Mouse (Mus musculus): ENCODE data around the gene Gm10271.

Gene Gm10271

GRCm38 (mm10) chr10:116972509-116972908, at the start of gene Gm10271:
Gene Gm10271, minus strand, starts transcription at chr10:116972609.
- no peak for DNase-seq (ENCODE audit: low spot score)

DNA sequence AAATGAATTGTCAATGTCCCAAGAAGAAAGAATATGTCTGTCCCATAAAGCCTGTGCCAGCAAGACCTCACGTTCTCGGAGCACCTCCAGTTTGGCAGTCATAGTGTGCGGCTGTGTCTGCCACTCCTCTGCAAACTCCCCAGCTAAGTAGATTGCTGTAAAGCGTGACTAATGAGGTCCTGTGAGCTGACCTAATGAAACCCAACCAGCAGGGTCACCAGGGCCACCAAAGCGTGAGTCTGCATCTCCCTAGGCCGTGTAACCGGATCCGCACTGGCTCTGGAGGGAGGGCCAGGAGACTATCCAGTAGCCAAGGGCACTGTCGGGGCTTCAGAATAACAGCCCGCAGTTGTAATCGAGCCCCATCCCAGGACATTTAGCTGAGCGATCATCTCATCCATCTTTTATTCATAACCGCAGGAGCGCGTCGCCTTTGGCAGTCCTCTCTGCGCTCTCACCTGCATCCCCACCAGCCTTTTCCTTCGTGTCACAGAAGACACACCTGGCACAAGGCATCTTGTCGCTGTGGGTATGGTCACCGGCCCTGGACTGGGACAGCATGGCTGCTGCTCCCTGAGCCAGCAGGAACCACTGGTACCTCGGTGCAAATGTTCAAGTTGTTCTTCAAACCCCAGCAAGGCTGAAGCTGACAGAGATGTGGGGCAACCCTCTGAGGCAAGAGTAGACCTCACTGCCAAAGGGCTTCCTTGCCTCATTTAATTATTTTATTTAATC, 48.8 kb upstream of the Gm10271 start:
- no peak for DNase-seq (ENCODE audit: low spot score)

DNA sequence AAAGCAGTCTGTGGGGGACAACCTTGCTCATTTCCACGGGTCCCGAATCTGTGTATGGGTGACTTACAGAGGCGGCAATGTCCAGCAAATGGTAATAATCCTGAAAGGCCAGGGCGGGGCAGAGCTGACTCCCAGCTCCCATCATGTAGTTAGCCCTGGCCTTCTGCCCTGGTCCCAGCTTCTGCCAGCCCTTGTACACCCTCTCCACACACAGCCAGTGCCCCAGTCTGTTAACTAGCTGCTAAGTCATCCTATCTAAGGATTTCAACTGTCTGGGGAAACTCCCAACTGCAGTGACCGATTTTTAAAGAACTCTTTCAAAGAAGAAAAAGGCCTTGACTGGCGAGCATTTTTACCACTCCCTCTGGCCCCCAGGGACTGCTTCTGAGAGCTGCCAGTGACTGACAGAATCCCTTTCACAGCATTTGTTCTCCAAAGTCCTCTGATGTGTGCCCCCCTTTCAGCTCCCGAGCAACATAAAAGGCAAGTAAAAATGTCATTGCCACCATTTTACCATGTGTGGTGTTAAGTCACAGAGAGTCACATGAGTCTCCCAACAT, 46.0 kb upstream of the Gm10271 start:
- no peak for DNase-seq (ENCODE audit: low spot score)

DNA sequence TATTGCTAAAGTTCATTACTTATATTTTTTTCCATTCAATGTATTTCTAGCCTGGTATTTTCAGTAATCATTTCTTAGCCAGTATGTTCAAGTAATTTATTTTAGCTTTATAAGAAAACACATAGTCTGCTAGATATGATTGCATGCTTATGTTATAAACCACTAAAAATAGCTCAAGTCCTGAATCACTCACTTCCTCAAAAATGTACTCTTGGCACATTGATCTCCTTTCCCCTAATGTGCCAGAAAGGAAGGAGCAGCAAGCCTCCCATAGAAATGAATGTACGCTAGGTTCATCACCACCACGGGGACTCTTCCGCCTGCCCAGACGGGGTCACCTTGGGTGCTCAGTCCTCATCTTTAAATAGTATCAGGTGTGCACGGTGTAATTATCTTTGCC, 42.2 kb upstream of the Gm10271 start:
- DNase-seq (ENCODE audit: low spot score) = no peak

- DNase-seq (ENCODE audit: low spot score) = no peak
Observed at GRCm38 (mm10) chr10:117013689-117014390, 41.4 kb upstream of the Gm10271 start.

DNA sequence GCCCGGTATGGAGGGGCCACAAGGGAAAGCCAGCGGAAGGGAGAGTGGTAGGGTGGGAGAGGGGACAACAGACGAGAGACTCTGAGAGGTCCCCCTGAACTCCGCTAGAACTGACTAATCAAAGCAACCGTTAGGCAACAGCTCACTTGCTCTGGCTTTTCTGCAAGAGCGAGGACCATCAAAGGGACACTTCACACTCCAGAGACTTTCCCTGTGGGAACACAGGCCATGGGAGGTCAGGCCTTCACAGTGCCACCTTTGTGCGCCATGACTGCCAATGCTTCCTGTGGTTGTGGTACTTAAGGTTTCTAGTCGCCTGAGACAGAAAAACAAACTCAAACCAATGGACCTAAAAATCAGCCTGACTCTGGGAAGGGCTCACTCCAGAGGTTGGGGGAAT, 38.6 kb upstream of the Gm10271 start:
- DNase-seq (ENCODE audit: low spot score) = no peak

DNA sequence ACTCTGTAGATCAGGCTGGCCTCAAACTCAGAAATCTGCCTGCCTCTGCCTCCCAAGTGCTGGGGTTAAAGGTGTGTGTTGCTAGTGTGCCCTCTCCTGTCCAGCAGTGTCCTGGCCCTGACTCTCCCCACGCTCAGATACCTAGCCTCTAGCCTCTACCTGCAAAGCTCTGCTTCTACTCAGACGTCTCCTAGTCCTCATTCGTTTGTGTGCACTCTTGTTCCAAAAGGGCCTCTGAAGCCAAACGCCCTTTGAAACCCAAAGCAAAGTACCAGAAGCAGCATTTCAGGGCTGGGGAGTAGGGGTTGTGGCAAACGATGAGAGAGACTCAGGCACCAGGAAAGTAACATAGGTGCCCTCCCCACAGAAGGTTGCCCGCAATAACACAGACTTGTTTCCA, 37.3 kb upstream of the Gm10271 start:
- no peak for DNase-seq (ENCODE audit: low spot score)

GRCm38 (mm10) chr10:117005707-117006464, 33.5 kb upstream of the Gm10271 start:
- DNase-seq (ENCODE audit: low spot score) = no peak

GRCm38 (mm10) chr10:117004695-117005094, 32.3 kb upstream of the Gm10271 start:
- DNase-seq (ENCODE audit: low spot score) = no peak

DNA sequence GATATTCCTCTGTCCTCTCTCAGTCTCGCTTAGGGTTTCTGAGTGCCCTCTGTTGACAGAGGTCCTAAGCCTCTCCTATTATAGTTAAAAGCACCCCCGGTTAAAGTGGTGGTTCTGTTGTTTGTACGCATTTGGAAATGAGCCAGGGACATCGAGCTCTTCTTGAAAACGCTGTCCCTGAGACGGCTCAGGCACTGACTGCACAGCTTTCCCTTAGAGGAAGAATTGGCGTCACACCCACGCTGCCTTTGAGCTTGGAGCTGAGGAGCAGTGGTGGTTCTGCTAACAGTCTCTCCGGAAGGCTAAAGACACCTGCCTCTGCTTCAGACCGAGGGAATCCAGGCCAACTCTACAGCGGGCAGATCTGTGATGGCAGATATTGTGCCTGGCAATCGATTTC, 28.6 kb upstream of the Gm10271 start:
- no peak for DNase-seq (ENCODE audit: low spot score)

- DNase-seq (ENCODE audit: low spot score) = no peak
Observed at GRCm38 (mm10) chr10:116998716-116999455, 26.5 kb upstream of the Gm10271 start.

GRCm38 (mm10) chr10:116996236-116996600, 23.8 kb upstream of the Gm10271 start:
- no peak for DNase-seq (ENCODE audit: low spot score)

DNA sequence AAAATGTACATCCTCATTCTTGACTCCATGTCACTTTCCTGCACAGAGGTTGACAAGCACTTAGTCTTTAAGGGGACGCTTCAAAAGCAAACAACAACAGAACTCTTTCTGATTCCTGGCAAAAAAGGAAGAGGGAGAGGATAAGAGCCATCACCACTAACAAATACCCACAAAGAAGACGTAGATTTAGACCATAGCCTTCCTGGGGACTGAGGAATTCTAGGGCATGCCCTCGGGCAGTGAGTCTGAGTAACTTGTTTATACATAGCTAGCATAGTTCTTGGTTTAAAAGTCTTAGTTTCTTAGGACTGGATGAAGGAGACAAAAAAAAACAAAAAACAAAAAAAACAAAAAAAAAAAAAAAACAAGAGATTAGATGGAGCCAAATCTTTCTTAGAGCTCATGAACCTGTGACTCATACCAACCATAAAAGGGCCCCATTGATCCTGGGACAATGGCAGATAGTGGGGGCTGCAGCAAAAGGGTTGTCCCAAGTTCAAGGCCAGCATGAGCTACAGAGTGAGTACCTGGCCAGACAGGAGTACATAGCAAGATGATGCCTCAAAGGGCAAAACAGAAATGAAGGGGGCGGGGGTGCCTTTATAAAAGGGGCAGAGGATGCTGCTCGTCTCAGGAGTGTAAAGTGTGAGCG, 23.3 kb upstream of the Gm10271 start:
- no peak for DNase-seq (ENCODE audit: low spot score)

DNA sequence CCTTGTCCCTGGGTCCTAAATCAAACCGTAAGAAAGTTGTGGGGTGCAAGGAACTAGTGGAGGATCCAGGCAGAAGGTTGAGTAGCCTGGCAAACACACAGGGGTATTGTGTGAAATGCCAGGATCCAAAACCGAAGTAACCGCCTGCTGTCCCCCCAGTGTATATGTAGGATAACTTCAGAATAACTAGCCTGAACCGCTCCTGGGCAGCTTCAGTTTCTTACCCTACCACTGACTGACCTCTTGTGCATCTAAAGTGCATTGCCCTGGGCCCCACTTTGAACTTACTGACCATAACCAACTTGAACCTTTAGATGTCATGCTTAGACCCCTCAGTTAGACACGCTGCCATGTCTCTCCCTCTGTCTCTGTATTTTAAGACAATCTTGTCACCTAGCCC, 22.8 kb upstream of the Gm10271 start:
- no peak for DNase-seq (ENCODE audit: low spot score)

DNA sequence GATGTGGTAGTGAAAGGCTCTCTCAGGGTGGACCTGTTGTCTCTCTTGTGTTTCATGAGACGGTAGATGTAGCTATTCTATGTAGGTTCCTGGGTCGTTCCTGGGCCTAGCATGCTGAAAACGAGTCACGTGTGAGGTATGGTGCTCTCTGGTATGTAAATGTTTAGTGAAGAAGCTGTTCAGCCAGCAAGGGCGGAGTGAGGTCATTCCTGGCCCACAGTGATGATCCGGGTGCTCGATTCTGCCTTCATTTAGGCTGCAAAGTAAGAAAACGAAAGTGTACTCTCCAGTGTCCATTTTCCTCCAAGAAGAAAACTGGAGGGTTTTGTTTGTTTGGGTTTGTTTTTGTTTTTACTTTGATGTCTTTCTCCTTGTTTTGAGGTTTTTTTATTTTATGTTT, 21.6 kb upstream of the Gm10271 start:
- no peak for DNase-seq (ENCODE audit: low spot score)

DNA sequence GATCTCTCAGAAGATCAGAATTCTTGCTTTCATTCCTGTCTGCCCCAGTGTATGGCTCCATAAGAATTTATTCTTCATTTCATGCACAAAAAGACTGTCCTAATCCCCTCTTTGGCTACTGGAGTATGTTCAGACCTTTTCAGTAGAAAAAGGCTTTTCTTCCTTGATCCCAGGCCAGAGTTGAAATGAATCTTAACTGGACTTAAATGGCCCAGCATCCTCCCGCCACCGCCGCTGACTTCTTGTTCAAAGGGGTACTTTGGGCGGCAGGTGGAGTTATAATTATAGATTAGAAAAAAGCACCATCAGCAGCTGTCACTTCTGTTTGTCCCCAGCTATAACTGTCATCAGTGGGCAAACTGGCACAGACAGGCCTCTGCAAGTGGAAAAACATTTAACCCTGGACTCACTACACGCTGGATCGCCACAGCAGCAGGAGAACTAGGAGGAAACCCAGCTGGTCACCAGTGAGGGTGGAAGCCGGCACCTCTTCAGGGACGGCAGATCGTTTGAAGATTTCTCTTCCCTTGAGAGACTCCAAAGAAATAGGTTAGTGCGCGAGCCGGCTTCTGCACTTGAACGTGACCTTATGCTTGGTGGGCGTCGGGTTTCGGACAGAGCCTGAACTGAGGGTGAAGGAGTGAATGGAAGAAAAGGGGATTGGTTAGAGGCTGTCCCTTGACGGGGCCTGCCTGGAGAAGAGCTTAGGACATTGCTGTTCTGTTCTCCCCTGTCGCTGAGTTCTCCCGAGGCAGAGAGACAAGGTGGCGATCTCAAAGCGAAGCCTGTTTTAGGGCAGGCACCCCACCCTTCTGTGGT, 14.1 kb upstream of the Gm10271 start, which contains the start of gene Best3:
Best3 (plus strand) TSS at position 51 of the 819 bp plus-strand sequence.
- no peak for DNase-seq (ENCODE audit: low spot score)

- no peak for DNase-seq (ENCODE audit: low spot score)
Observed at GRCm38 (mm10) chr10:116984836-116985235, 12.4 kb upstream of the Gm10271 start.

- DNase-seq (ENCODE audit: low spot score) = no peak
Observed at GRCm38 (mm10) chr10:116982526-116982925, 10.1 kb upstream of the Gm10271 start.

GRCm38 (mm10) chr10:116980888-116981287, 8.5 kb upstream of the Gm10271 start:
- no peak for DNase-seq (ENCODE audit: low spot score)

DNA sequence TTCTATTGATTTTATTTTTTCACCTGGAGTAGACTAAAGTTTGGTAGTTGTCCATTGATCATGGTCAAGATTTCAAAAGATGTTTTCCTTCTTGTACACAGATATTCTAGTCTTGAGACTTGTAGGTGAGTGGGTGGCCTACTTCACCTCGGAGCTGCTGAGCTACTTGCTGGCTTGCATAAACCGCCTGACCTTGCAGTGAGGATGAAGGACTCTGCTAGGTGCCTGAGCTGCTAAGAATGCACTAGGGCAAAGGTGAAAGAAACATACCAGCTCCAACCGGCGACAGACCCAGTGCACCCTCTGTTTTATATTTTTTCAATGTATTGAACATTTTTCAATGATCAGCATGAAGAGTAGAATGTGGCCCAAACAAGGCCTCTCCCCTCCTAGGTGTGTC, 7.9 kb upstream of the Gm10271 start:
- DNase-seq (ENCODE audit: low spot score) = no peak

- no peak for DNase-seq (ENCODE audit: low spot score)
Observed at GRCm38 (mm10) chr10:116978841-116979240, 6.4 kb upstream of the Gm10271 start.

All from layer of hippocampus, adult 9-10 months (tissue).